Mouse (Mus musculus) adipocyte (in vitro differentiated cells): ENCODE data around the gene Zkscan7.

Source experiments
- DNase-seq: peaks from one replicate; pipeline ENCODE4 v3.0.0-alpha.2; 2016; ENCODE audit warnings: low spot score

Gene Zkscan7

GRCm38 (mm10) chr9:122902717-122903535, 17.4 kb downstream of the Zkscan7 start:
- no peak for DNase-seq

GRCm38 (mm10) chr9:122922436-122922835, 37.0 kb downstream of the Zkscan7 start:
- no peak for DNase-seq

- no peak for DNase-seq
These were observed 37.5 kb downstream of the Zkscan7 start, which contains the start of gene Zfp105 for GRCm38 (mm10) chr9:122922936-122923381. TSS of gene Zfp105 (plus strand) at chr9:122923072.

- DNase-seq = no peak
These were observed 43.4 kb downstream of the Zkscan7 start for GRCm38 (mm10) chr9:122928915-122929314.
